Mouse (Mus musculus) heart, embryonic 12.5 days (tissue): ENCODE data around the gene Agap3. TPM values are rescaled to one million over a fixed set of nuclear protein-coding genes. Genes with fewer than 3 reads are reported as not detected.

Source experiments
- ATAC-seq: fragments of 200-750 bp; cut with Nextera tagmentation; 2 replicates; pipeline ENCODE4 v1.8.0; 2017; ENCODE audit warnings: moderate TSS enrichment, moderate library complexity; ENCODE audit not compliant: insufficient number of reproducible peaks, low FRiP score
- H3K27ac ChIP-seq: fragments of 300-500 bp; sonication (generic); 2 replicates; pipeline ENCODE4 v1.5.1; 2016; ENCODE audit warnings: mild to moderate bottlenecking, moderate library complexity; ENCODE audit not compliant: poor library complexity, severe bottlenecking
- H3K27me3 ChIP-seq: fragments of 300-500 bp; sonication (generic); replicated peaks from 2 replicates; pipeline ENCODE4 v1.6.1; 2016; ENCODE audit warnings: mild to moderate bottlenecking, moderate library complexity
- H3K36me3 ChIP-seq: fragments of 300-500 bp; sonication (generic); 2 replicates; pipeline ENCODE4 v1.6.1; 2016; ENCODE audit warnings: mild to moderate bottlenecking, moderate library complexity
- H3K4me1 ChIP-seq: fragments of 300-500 bp; sonication (generic); replicated peaks from 2 replicates; pipeline ENCODE4 v1.6.1; 2016; ENCODE audit warnings: mild to moderate bottlenecking
- H3K4me2 ChIP-seq: fragments of 300-500 bp; sonication (generic); 2 replicates; pipeline ENCODE4 v1.6.1; 2016; ENCODE audit warnings: mild to moderate bottlenecking, moderate library complexity
- H3K4me3 ChIP-seq: fragments of 300-500 bp; sonication (generic); 2 replicates; pipeline ENCODE4 v1.5.1; 2016; ENCODE audit warnings: mild to moderate bottlenecking
- H3K9ac ChIP-seq: fragments of 300-500 bp; sonication (generic); 2 replicates; pipeline ENCODE4 v1.6.1; 2016; ENCODE audit warnings: mild to moderate bottlenecking, moderate library complexity
- H3K9me3 ChIP-seq: fragments of 300-500 bp; sonication (generic); replicated peaks from 2 replicates; pipeline ENCODE4 v1.6.1; 2016; ENCODE audit warnings: mild to moderate bottlenecking, moderate library complexity
- WGBS: fragments of 180-500 bp; shearing (Covaris S2); methylation state at CpG from one replicate; pipeline ENCODE4 v1.1.7; 2016; 5-methylcytosine and 5-hydroxymethylcytosine counted together
- polyA plus RNA-seq: library from polyadenylated mRNA; unstranded; fragments of >200 nt; fragmentation: Nextera tagmentation; extraction: Ambion mirVana; gene quantifications from 2 replicates; pipeline ENCODE4 v1.2.1, GENCODE M21; 2016

The Agap3 gene
- polyA plus RNA-seq, 1 experiment from 2014 or later: 34.9 TPM

GRCm38 (mm10) chr5:24539571-24540296 lies 87.8 kb downstream of the Agap3 start:
- Histone ChIP-seq H3K27me3 (peaks cover 35% of the 10 kb centered on the region), H3K36me3 (no peaks in the 10 kb centered on the region), H3K4me1 (peaks cover 25% of the 10 kb centered on the region), H3K9me3 (no peaks in the 10 kb centered on the region), H3K4me3 (peak overlapping the region; percentile 42), H3K9ac (no peak overlapping the region), H3K27ac (peak overlapping the region; percentile 67), H3K4me2 (peak overlapping the region; percentile 73)
- 65% methylated on average over 22 of the region's 22 CpGs for WGBS
- ATAC-seq: no peak

GRCm38 (mm10) chr5:24540387-24541143 lies 88.6 kb downstream of the Agap3 start, which contains the start of gene Asb10:
Gene Asb10 (minus strand): TSS chr5:24540978.
- no peaks in the 10 kb centered on the region for H3K9me3 ChIP-seq
- no peaks in the 10 kb centered on the region for H3K36me3 ChIP-seq
- 0 out of 2 replicates have a peak within 1 kb of the TSS, but pooled peaks have one; percentile 8 for H3K9ac ChIP-seq
- H3K27ac ChIP-seq: peak within 1 kb of the TSS; percentile 67
- 12% methylated on average over 14 of the region's 14 CpGs for WGBS
- peak; percentile 78 for ATAC-seq
- H3K4me1 ChIP-seq: peaks cover 25% of the 10 kb centered on the region
- H3K4me3 ChIP-seq: peak within 1 kb of the TSS; percentile 42
- peaks cover 32% of the 10 kb centered on the region for H3K27me3 ChIP-seq
- H3K4me2 ChIP-seq: peak within 1 kb of the TSS; percentile 73

- ATAC-seq: no peak; the same call in 1 of the 2 replicates
Observed at GRCm38 (mm10) chr5:24541144-24541569, 89.2 kb downstream of the Agap3 start.

GRCm38 (mm10) chr5:24542643-24543042 lies 90.7 kb downstream of the Agap3 start:
- WGBS: 77% methylated on average over 7 of the region's 7 CpGs
- Histone ChIP-seq H3K9me3 (no peaks in the 10 kb centered on the region), H3K4me3 (no peak overlapping the region), H3K27me3 (peaks cover 13% of the 10 kb centered on the region), H3K27ac (no peak overlapping the region), H3K4me2 (no peak overlapping the region), H3K9ac (no peak overlapping the region), H3K36me3 (no peaks in the 10 kb centered on the region), H3K4me1 (peaks cover 25% of the 10 kb centered on the region)
- no peak for ATAC-seq

More at GRCm38 (mm10) chr5:24541144-24541569, 89.2 kb downstream of the Agap3 start:
- Histone ChIP-seq H3K27ac (peak overlapping the region; percentile 67), H3K36me3 (no peaks in the 10 kb centered on the region), H3K27me3 (peaks cover 26% of the 10 kb centered on the region), H3K9ac (0 out of 2 replicates have a peak overlapping the region, but pooled peaks have one; percentile 8), H3K4me1 (peaks cover 25% of the 10 kb centered on the region), H3K9me3 (no peaks in the 10 kb centered on the region), H3K4me3 (peak overlapping the region; percentile 42), H3K4me2 (peak overlapping the region; percentile 73)
- WGBS: 10% methylated on average over 6 of the region's 6 CpGs

GRCm38 (mm10) chr5:24550598-24551316 lies 98.8 kb downstream of the Agap3 start:
- H3K27ac ChIP-seq: no peak overlapping the region
- no peaks in the 10 kb centered on the region for H3K36me3 ChIP-seq
- H3K9me3 ChIP-seq: 0 out of 2 replicates have a peak, but pooled peaks cover under 1% of the 10 kb centered on the region
- ATAC-seq: no peak
- 33% methylated on average over 26 of the region's 26 CpGs for WGBS
- H3K4me3 ChIP-seq: no peak overlapping the region; the same call in 1 of the 2 replicates
- H3K4me2 ChIP-seq: peak overlapping the region; percentile 41
- H3K4me1 ChIP-seq: peaks cover 9% of the 10 kb centered on the region
- peaks cover 40% of the 10 kb centered on the region for H3K27me3 ChIP-seq
- no peak overlapping the region for H3K9ac ChIP-seq

- Histone ChIP-seq H3K36me3 (no peaks in the 10 kb centered on the region), H3K27me3 (peaks cover 40% of the 10 kb centered on the region), H3K4me3 (no peak overlapping the region), H3K4me1 (peaks cover 9% of the 10 kb centered on the region), H3K9ac (no peak overlapping the region), H3K9me3 (0 out of 2 replicates have a peak, but pooled peaks cover 4% of the 10 kb centered on the region), H3K27ac (no peak overlapping the region), H3K4me2 (peak overlapping the region; percentile 41)
- WGBS: 46% methylated on average over 2 of the region's 2 CpGs
- ATAC-seq: no peak
Observed at GRCm38 (mm10) chr5:24551317-24551688, 99.3 kb downstream of the Agap3 start.

Other genes starting within 250 kb of the Agap3 start
- 38.2 and 40.5 TPM in 2 replicates for gene Kcnh2, start 100.6 kb upstream of the Agap3 start, polyA plus RNA-seq
- 45.9 and 46.9 TPM in 2 replicates for gene Nos3, start 87.4 kb upstream of the Agap3 start, polyA plus RNA-seq
- 1.4 and 2.6 TPM in 2 replicates for gene Atg9b, start 60.0 kb upstream of the Agap3 start, polyA plus RNA-seq
- gene Abcb8, start 58.5 kb upstream of the Agap3 start, polyA plus RNA-seq: 52.7 and 57.4 TPM in 2 replicates
- 0.09 and 0.19 TPM in 2 replicates for gene Asic3, start 38.8 kb upstream of the Agap3 start, polyA plus RNA-seq
- gene Cdk5, start 28.6 kb upstream of the Agap3 start, polyA plus RNA-seq: 32.0 and 35.9 TPM in 2 replicates
- gene Slc4a2, start 28.3 kb upstream of the Agap3 start, polyA plus RNA-seq: 31.1 and 39.4 TPM in 2 replicates
- 172 and 175 TPM in 2 replicates for gene Fastk, start 6.9 kb upstream of the Agap3 start, polyA plus RNA-seq
- gene Tmub1, start 4.3 kb upstream of the Agap3 start, polyA plus RNA-seq: 18.9 and 19.7 TPM in 2 replicates
- gene Gbx1, start 75.0 kb downstream of the Agap3 start, polyA plus RNA-seq: not detected in 2 replicates
- gene Asb10, start 88.8 kb downstream of the Agap3 start, polyA plus RNA-seq: 3.7 and 4.7 TPM in 2 replicates
- not detected in 2 replicates for gene 4931409K22Rik, start 104.6 kb downstream of the Agap3 start, polyA plus RNA-seq
- 79.0 and 80.6 TPM in 2 replicates for gene Abcf2, start 125.3 kb downstream of the Agap3 start, polyA plus RNA-seq
- 20.1 and 22.8 TPM in 2 replicates for gene Chpf2, start 134.6 kb downstream of the Agap3 start, polyA plus RNA-seq
- gene Smarcd3, start 172.2 kb downstream of the Agap3 start, polyA plus RNA-seq: 86.4 and 90.3 TPM in 2 replicates
- gene Nub1, start 233.4 kb downstream of the Agap3 start, polyA plus RNA-seq: 29.5 and 31.9 TPM in 2 replicates